Mouse (Mus musculus) cerebellum, adult (tissue): Measurements from ENCODE around the gene Add1.

Experiments used
- ATAC-seq: cut with Nextera tagmentation; 2 replicates; pipeline ENCODE4 v1.9.2; 2017; ENCODE audit warnings: mild to moderate bottlenecking, moderate library complexity, mixed read lengths; ENCODE audit not compliant: insufficient number of reproducible peaks, low FRiP score, low TSS enrichment

Gene Add1

GRCm38 (mm10) chr5:34592666-34593065 lies 19.2 kb downstream of the Add1 start:
- ATAC-seq, result no peak

DNA sequence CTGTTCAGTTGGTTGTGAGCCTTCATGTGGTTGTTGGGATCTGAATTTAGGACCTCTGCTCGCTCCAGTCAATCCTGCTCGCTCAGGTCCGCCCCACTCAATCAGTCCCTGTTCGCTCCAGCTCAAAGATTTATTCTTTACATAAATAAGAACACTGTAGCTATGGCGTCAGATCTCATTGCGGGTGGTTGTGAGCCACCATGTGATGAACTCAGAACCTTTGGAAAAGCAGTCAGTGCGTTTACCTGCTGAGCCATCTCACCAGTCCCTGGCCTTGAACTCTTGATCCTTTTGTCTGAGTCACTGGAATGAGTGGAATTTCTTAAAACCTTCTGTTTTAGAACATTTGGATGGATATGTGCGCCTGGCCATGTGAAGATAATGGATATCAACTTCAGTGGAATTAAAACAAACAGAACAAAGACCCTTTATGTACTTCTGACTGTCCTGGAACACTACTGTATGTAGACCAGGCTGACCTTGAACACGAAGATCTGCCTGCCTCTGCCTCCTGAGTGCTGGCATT lies 19.8 kb downstream of the Add1 start:
- no peak for ATAC-seq

DNA sequence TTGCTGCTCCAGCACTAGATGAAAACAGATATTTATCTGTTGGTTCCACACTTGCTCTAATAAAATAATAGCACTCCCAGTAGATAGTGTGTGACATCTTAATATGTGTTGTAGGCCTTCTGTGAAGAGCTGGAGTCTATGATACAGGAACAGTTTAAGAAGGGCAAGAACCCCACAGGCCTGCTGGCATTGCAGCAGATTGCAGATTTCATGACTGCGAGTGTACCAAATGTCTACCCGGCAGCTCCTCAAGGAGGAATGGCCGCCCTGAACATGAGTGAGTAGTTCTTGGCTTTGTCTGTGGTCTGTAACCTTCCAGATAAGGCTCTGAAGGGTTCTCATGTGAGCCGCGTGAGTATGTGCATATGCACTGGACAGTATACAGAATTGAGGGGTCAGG lies 31.1 kb downstream of the Add1 start:
- no peak for ATAC-seq

DNA sequence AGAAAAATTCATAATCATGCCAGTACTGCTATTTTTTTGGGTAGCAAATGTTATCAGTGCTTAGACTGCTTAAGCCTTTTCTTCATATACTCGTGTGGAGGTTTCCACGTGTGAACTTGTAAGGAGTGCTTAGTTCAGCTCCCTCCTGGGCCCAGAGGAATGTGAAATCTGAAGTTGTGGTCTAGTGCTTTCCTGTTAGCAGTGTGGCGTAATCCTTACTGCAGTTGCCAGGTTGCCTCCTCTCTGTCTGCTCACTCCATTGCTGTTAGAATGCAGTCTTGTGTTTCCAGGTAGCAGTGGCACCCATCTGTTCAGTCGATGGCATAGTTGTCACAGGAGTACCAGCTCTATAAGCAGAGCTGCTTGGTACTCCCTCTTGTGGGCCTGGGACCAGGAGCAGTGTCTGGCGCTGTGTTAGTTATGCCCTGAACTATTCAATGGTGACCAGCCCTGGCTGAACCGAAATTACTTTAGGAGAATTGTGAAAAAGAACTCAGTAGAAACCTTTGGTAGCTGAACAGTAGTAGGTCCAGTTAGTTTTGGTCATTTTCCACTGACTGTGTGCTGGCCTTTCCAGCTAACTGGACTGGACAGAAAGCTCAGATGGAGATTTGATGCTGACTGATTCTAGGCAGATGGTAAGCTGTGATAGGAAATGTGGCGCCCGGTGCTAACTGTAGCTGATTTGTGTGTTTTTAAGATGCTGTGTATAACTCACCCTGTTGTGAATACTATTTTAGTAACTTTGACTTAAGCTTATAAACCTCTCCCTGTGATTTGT lies 33.8 kb downstream of the Add1 start:
- ATAC-seq, result peak; percentile 75

DNA sequence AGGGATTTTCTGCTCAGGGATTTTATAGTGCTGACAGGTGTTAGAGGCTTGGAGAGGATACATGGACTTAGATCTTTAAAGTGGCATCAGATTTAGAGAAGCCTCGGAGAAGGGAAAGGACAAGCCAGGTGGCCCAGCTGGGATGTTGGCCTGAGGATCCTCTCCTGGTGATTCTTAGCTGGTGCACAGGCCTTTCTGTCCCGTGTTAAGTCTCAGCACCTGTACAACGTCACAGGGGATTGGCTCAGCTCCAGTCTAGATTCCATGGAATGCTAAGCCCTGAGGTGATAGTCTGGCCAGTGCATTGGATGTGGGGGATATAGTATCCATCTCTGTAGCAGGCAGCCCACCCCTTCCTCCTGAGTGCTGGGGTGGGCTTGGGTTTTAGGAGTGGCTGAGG lies 34.8 kb downstream of the Add1 start:
- 0 out of 2 replicates have a peak, but pooled peaks have one; percentile 40 for ATAC-seq

DNA sequence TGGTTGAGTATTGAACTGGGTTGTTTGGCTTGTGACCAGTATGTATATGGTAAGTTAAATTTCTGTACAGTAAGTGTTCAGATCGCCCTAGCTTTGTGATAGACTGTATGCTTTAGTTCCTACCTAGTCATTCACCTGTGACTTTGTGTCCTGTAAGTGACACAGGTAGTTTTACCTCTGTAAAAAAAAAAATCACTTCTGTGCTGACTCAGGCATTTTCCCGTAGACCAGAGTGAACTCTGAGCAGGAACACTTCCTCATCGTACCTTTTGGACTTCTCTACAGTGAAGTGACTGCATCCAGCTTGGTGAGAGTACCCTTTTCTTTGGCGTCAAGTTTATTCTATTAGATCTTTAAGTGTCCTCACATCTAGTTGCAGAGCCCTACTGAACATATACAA lies 36.5 kb downstream of the Add1 start:
- ATAC-seq, result no peak

DNA sequence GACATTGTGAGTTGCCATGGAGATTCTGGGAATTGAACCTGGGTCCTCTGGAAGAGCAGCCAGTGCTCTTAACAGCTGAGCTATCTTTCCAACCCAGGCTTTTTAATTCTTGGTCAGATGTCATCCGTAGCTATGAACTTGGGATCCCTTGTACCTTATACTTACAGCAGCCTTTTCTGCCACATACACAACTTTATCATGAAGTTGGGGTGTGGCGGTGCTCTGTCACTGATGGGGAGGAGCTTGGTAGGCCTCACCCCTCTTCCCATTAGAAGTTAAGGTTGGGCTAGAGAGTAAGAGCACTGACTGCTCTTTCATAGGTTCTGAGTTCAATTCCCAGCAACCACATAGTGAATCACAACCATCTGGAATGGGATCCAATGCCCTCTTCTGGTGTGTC lies 59.5 kb downstream of the Add1 start:
- no peak for ATAC-seq

DNA sequence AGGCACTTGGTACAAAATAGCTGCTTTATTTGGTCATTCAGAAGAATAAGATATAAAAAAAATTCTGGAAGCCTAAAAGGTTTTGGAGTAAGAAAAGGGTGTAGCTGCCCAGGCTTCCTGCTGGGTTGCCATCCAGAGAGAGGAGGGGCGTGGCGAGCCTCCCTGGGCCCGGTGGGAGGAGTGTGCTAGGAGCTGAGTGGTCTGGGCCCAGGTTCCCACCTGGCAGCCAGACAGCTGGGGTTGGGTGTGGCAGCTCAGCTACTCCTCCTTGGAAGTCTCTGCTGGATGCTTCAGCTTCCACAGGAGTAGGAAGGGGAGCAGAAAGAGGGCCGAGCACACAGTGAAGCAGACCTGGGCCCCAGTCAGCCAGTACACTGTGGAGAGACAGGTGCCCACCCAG lies 60.2 kb downstream of the Add1 start:
- no peak for ATAC-seq

- no peak for ATAC-seq
Measured at GRCm38 (mm10) chr5:34634746-34635400, 61.4 kb downstream of the Add1 start.

DNA sequence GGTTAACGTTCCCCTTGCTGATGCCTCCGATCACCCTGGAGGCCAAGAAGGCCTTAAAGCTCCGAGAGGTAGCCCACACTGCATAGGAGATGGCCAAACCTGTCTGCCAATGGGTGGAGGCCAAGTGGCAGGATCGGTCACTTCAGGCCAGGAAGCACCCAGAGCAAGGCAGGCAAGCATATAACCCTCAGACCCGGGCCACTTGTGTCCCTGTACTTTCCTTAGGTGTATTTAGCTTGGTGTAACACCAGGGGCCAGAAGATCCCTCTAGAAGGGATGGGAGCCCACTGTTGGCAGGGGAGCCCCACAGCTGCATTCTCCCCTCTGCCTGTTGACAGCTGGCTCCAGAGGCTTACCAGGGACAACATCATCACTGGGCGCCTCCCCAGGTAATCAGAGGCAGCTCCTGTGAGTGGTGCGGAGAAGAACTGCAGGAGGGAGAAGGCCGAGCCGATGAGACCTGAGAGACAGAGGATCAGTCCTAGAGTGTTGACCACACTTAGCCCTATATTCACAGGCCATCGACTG lies 62.3 kb downstream of the Add1 start:
- ATAC-seq, result no peak

DNA sequence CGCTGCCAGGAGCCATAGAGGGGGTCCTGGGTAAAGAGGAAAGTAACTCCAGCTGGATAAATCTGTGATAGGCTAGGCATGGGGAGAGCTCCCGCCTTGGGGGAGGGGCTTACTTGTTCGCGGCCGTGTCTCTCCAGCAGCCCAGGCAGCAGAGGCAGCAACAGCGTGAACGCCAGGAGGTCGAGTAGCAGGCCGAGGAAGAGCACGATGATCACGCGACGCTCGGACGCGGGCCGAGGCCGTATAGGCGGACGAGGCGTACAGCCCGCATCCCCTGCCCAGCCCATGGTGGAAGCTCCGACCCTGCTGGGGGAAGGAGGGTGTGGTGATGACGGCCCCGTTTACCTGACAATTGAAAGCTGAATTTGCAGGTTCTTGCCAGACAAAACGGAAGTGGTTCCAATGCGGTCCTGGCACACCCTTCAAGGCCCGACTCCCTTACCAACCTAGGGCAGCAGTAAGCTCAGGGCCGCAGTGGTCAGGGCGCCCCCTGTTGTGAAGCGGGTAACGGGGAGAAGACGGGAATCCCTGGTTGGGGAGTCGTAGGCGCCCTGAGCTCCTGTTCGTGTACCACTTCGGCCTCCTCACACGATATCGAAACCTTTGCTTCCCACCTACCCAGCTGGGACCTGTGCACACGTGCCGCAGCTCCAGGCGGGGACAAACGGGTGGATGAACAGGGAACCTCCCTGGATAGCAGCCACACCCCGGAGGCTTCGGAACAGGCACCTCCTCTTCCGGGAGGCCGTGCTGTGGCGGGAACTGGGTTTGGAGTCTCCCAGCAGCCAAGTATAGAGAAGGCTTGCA lies 63.2 kb downstream of the Add1 start, which contains the start of gene Mfsd10:
Gene Mfsd10 (minus strand): TSS at position 732 of the 807 bp plus-strand sequence.
- ATAC-seq, result peak; percentile 74

DNA sequence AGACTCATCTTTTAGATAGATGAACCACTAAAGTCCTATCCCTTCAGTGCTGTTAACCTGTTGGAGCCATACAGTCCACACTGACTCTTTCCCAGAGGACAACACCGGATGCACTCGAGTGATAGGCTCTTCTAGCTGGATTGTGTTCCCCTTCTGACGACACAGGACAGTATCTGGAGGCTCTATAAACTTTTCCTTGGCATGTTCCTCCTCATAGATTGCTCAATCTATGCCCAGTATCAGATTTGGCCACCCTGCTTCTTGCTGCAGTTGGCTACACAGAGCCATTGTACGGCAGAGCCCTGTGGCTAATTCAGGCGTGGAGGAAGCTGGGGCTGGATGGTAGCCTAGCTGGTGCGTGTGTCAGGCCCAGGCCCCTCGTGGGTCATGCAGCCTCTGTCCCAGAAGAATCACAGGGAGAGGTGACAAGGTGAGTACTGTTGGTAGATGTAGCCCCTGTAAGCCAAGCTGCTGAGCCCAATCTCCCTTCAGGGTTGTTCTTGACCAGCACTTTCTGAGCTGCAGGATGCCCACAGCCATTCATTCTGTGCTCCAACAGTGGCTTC lies 64.2 kb downstream of the Add1 start:
- ATAC-seq, result no peak

GRCm38 (mm10) chr5:34641991-34642390 lies 68.5 kb downstream of the Add1 start:
- ATAC-seq, result no peak

GRCm38 (mm10) chr5:34642932-34643331 lies 69.5 kb downstream of the Add1 start:
- ATAC-seq, result peak; percentile 57; the same call in 1 of the 2 replicates

GRCm38 (mm10) chr5:34647581-34647980 lies 74.1 kb downstream of the Add1 start:
- ATAC-seq, result peak; percentile 40; the same call in 1 of the 2 replicates

GRCm38 (mm10) chr5:34652961-34653360 lies 79.5 kb downstream of the Add1 start:
- ATAC-seq, result no peak

DNA sequence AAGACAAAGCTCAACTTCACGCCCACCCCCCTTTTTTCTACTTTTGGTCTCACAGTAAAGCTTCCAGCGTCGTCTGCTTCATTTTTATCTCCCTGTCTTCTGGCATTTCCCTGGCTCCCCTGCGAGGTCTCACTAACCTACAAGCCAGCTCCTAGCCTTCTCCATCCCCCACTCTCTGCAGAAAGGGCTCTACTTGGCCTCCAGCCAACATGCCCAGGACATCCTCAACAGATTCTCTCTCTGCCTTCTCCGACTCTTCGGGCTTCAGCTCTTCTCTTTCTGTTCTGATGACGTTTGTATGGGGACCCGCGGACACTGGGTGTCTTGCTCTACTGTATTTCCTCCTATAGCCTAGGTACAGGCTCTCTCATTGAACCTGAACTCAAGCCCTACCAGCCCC lies 81.4 kb downstream of the Add1 start:
- no peak for ATAC-seq

DNA sequence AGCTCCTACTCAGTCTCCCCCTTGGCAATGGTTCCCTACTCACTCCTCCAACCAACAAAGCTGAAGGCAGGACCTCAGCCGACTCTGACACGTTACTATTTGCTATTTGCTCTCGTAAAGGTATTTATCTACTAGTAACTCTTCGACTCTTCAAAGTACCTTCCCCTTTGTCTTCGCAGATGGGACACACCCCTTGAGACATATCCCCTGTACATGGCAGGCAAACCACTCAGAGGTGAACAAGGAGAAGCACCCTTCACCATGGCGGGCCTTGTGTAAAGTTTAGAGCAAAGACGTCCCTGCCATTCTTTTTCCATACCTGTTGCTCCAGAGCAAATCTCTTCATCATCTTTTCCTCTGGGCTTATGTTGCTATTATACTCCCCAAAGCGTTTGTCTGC lies 84.1 kb downstream of the Add1 start:
- no peak for ATAC-seq

DNA sequence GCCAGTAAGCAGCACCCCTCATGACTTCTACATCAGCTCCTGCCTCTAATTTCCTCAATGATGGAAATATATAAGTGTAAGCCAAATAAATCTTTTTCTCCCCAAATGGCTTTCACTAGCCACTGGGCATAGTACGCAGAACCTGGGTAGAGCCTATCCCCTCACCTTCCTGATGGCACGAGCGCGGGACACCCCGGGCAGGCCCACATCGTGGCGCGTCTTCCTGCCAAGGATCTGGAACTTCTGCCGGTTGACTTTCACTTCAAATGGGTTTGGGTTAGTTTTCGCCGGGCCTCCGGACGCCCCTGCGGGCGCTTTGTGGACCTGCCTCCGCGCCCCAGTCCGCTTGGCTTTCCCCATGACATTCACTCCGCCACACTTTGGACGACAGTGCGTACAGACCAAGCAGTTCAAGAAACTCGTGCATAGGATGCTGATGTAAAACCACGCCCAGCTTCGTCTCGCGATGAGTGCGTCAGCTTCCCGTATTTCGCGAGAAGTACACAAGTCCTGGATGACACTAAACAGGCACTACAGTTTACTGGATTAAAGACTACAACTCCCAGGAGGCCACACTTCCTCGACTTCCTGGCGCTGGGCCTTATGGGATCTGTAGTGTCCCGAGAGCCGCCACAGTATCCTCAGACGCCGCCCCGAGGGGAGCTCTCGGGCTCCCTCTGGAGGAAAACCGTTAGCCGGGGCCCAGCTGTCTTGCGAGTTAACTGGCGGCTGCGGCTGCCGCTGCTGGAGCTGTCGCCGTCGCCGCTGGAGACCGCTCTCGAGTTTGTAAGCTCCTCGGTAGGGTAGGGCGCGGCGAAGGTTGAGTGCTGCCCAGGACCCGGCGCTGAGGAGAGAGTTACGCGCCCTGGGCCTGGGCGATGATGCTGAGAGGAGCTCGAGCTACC lies 86.5 kb downstream of the Add1 start, which contains the start of the genes Nop14 and Grk4:
Gene Nop14 (minus strand): TSS at position 463 of the 905 bp plus-strand sequence.
Gene Grk4 (plus strand): TSS at position 694 of the 905 bp plus-strand sequence.
- peak; percentile 100 for ATAC-seq
